Mouse (Mus musculus): ENCODE measurements around the gene Man1a2.

DNA sequence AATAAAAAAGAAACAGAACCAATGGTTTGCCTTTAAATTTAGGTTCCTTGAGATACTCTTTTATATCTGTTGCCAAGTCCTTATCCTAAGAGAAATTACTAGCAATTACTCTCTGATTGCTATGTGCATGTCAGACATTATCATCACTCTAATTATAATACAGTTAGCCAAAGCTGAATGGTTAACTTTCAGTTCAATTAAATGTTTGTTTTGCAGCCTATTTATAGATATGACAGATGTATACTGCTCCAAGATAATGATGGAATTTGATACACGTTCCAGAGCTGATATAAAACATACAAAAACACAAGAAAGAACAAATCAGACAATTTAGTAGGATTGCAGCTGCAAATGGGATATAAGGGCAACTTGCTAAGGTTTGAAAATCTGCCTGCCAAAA lies 74.4 kb downstream of the Man1a2 start:
- TF ChIP-seq POLR2A (IDR thresholded peaks at IDR 0.05; ENCODE audit: low read depth, low read length), result no peak
- TF ChIP-seq CTCF (IDR thresholded peaks at IDR 0.05; ENCODE audit: extremely low read depth, insufficient read depth, insufficient read length, insufficient replicate concordance), result no peak
